Mouse (Mus musculus) kidney, embryonic 16.5 days (tissue): ENCODE results near the gene Maco1. TPM values are rescaled to one million over a fixed set of nuclear protein-coding genes. Genes with fewer than 3 reads are reported as not detected.
"Not testable (repeated sequence)": the region's sequence is repeated elsewhere in the genome, so short reads cannot be mapped to it uniquely, and the experiment has no call there.

ENCODE experiments used
- ATAC-seq: fragments of 200-750 bp; cut with Nextera tagmentation; 2 replicates; pipeline ENCODE4 v1.8.0; 2017; ENCODE audit warnings: moderate TSS enrichment; ENCODE audit not compliant: low FRiP score, low TSS enrichment
- H3K27ac ChIP-seq: fragments of 300-500 bp; sonication (generic); 2 replicates; pipeline ENCODE4 v1.5.1; 2014; ENCODE audit warnings: low read length
- H3K27me3 ChIP-seq: fragments of 300-500 bp; sonication (generic); 2 replicates; pipeline ENCODE4 v1.6.1; 2014; ENCODE audit warnings: low read length, control low read depth, mixed read lengths; ENCODE audit not compliant: insufficient read depth
- H3K36me3 ChIP-seq: fragments of 300-500 bp; sonication (generic); 2 replicates; pipeline ENCODE4 v1.6.1; 2014; ENCODE audit warnings: low read length, control low read depth, mixed read lengths; ENCODE audit not compliant: insufficient read depth
- H3K4me1 ChIP-seq: fragments of 300-500 bp; sonication (generic); 2 replicates; pipeline ENCODE4 v1.6.1; 2014; ENCODE audit warnings: low read length, control low read depth, mixed read lengths; ENCODE audit not compliant: insufficient read depth
- H3K4me2 ChIP-seq: fragments of 300-500 bp; sonication (generic); replicated peaks from 2 replicates; pipeline ENCODE4 v1.6.1; 2014; ENCODE audit warnings: low read depth, low read length
- H3K4me3 ChIP-seq: fragments of 300-500 bp; sonication (generic); 2 replicates; pipeline ENCODE4 v1.5.1; 2014; ENCODE audit warnings: mild to moderate bottlenecking, low read length
- H3K9ac ChIP-seq: fragments of 300-500 bp; sonication (generic); replicated peaks from 2 replicates; pipeline ENCODE4 v1.6.1; 2014; ENCODE audit warnings: low read length
- H3K9me3 ChIP-seq: fragments of 300-500 bp; sonication (generic); 2 replicates; pipeline ENCODE4 v1.6.1; 2016; ENCODE audit warnings: low read length, control low read depth
- WGBS: fragments of 180-500 bp; shearing (Covaris S2); extraction: QIAGEN DNeasy Blood & Tissue Kit; methylation state at CpG from one replicate; pipeline ENCODE4 v1.1.7; 2014; 5-methylcytosine and 5-hydroxymethylcytosine counted together
- polyA plus RNA-seq: library from polyadenylated mRNA; unstranded; fragments of >200 nt; fragmentation: Nextera tagmentation; extraction: Ambion mirVana; gene quantifications from 2 replicates; pipeline ENCODE4 v1.2.1, GENCODE M21; 2015

The Maco1 gene
- polyA plus RNA-seq, 1 experiment from 2014 or later, result 33.1 TPM

GRCm38 (mm10) chr4:134827806-134828205 lies 25.3 kb downstream of the Maco1 start:
- H3K4me3 ChIP-seq, result no peak overlapping the region
- no peak overlapping the region for H3K9ac ChIP-seq
- WGBS, result 88% methylated on average over 11 of the region's 11 CpGs
- no peak overlapping the region for H3K4me2 ChIP-seq
- H3K36me3 ChIP-seq, result peaks cover 35% of the 10 kb centered on the region
- peaks cover 3% of the 10 kb centered on the region; the same call in 1 of the 2 replicates for H3K4me1 ChIP-seq
- no peak overlapping the region for H3K27ac ChIP-seq
- H3K27me3 ChIP-seq, result no peaks in the 10 kb centered on the region
- no peak for ATAC-seq
- no peaks in the 10 kb centered on the region for H3K9me3 ChIP-seq

- Histone ChIP-seq H3K9me3 (no peaks in the 10 kb centered on the region), H3K4me3 (no peak overlapping the region), H3K4me2 (no peak overlapping the region), H3K27me3 (no peaks in the 10 kb centered on the region), H3K36me3 (peaks cover 28% of the 10 kb centered on the region), H3K27ac (no peak overlapping the region), H3K9ac (no peak overlapping the region), H3K4me1 (peaks cover 10% of the 10 kb centered on the region)
- ATAC-seq, result no peak
Measured at GRCm38 (mm10) chr4:134826348-134826747, 26.8 kb downstream of the Maco1 start.

- not testable (repeated sequence) for H3K4me2 ChIP-seq, H3K4me3 ChIP-seq, ATAC-seq, H3K27ac ChIP-seq, H3K9me3 ChIP-seq, H3K9ac ChIP-seq, H3K27me3 ChIP-seq
- 89% methylated on average over 9 of the region's 11 CpGs for WGBS
- peaks cover 24% of the 10 kb centered on the region for H3K36me3 ChIP-seq
- H3K4me1 ChIP-seq, result peaks cover 12% of the 10 kb centered on the region
Measured at GRCm38 (mm10) chr4:134825864-134826263, 27.3 kb downstream of the Maco1 start.

GRCm38 (mm10) chr4:134823560-134823959 lies 29.6 kb downstream of the Maco1 start:
- Histone ChIP-seq H3K9me3 (no peaks in the 10 kb centered on the region), H3K9ac (no peak overlapping the region), H3K4me3 (no peak overlapping the region), H3K36me3 (peaks cover 15% of the 10 kb centered on the region), H3K27me3 (no peaks in the 10 kb centered on the region), H3K27ac (0 out of 2 replicates have a peak overlapping the region, but pooled peaks have one; percentile 35), H3K4me2 (no peak overlapping the region), H3K4me1 (peaks cover 18% of the 10 kb centered on the region)
- ATAC-seq, result no peak
- WGBS, result 40% methylated on average over 2 of the region's 2 CpGs

GRCm38 (mm10) chr4:134821061-134821460 lies 32.1 kb downstream of the Maco1 start:
- Histone ChIP-seq H3K4me1 (peaks cover 18% of the 10 kb centered on the region), H3K27ac (no peak overlapping the region), H3K9me3 (no peaks in the 10 kb centered on the region), H3K4me3 (no peak overlapping the region), H3K27me3 (no peaks in the 10 kb centered on the region), H3K4me2 (0 out of 2 replicates have a peak overlapping the region, but pooled peaks have one; percentile 3), H3K36me3 (peaks cover 2% of the 10 kb centered on the region), H3K9ac (no peak overlapping the region)
- ATAC-seq, result no peak
- WGBS, result 68% methylated on average over 1 of the region's 1 CpGs

GRCm38 (mm10) chr4:134817706-134818105 lies 35.4 kb downstream of the Maco1 start:
- WGBS, result 74% methylated on average over 4 of the region's 4 CpGs
- Histone ChIP-seq H3K27ac (no peak overlapping the region), H3K4me2 (no peak overlapping the region), H3K4me1 (peaks cover 15% of the 10 kb centered on the region), H3K36me3 (no peaks in the 10 kb centered on the region; the same call in 1 of the 2 replicates), H3K4me3 (no peak overlapping the region), H3K9ac (no peak overlapping the region), H3K9me3 (no peaks in the 10 kb centered on the region), H3K27me3 (no peaks in the 10 kb centered on the region)
- no peak for ATAC-seq

- H3K4me3 ChIP-seq, result no peak overlapping the region
- no peak overlapping the region for H3K27ac ChIP-seq
- no peak overlapping the region for H3K4me2 ChIP-seq
- no peaks in the 10 kb centered on the region for H3K9me3 ChIP-seq
- no peaks in the 10 kb centered on the region for H3K27me3 ChIP-seq
- no peak for ATAC-seq
- H3K9ac ChIP-seq, result no peak overlapping the region
- H3K4me1 ChIP-seq, result no peaks in the 10 kb centered on the region
- peaks cover 20% of the 10 kb centered on the region for H3K36me3 ChIP-seq
- WGBS, result 86% methylated on average over 4 of the region's 4 CpGs
Measured at GRCm38 (mm10) chr4:134814229-134814571, 38.9 kb downstream of the Maco1 start.

- Histone ChIP-seq H3K4me3 (no peak overlapping the region), H3K27ac (no peak overlapping the region), H3K4me1 (no peaks in the 10 kb centered on the region), H3K36me3 (peaks cover 25% of the 10 kb centered on the region), H3K9me3 (no peaks in the 10 kb centered on the region), H3K9ac (no peak overlapping the region), H3K27me3 (no peaks in the 10 kb centered on the region), H3K4me2 (no peak overlapping the region)
- 91% methylated on average over 17 of the region's 17 CpGs for WGBS
- no peak for ATAC-seq
Measured at GRCm38 (mm10) chr4:134813406-134814228, 39.5 kb downstream of the Maco1 start.

- no peak overlapping the region for H3K4me2 ChIP-seq
- no peaks in the 10 kb centered on the region for H3K9me3 ChIP-seq
- 68% methylated on average over 5 of the region's 5 CpGs for WGBS
- H3K27me3 ChIP-seq, result no peaks in the 10 kb centered on the region
- no peak overlapping the region for H3K9ac ChIP-seq
- H3K36me3 ChIP-seq, result peaks cover 43% of the 10 kb centered on the region
- no peak for ATAC-seq
- peaks cover 10% of the 10 kb centered on the region for H3K4me1 ChIP-seq
- H3K4me3 ChIP-seq, result no peak overlapping the region
- H3K27ac ChIP-seq, result no peak overlapping the region
Measured at GRCm38 (mm10) chr4:134804765-134805164, 48.4 kb downstream of the Maco1 start.

GRCm38 (mm10) chr4:134802765-134803164 lies 50.4 kb downstream of the Maco1 start:
- Histone ChIP-seq H3K27me3 (no peaks in the 10 kb centered on the region), H3K27ac (no peak overlapping the region), H3K4me2 (no peak overlapping the region), H3K4me3 (no peak overlapping the region), H3K4me1 (peaks cover 10% of the 10 kb centered on the region), H3K9me3 (no peaks in the 10 kb centered on the region), H3K9ac (no peak overlapping the region), H3K36me3 (peaks cover 29% of the 10 kb centered on the region)
- no peak for ATAC-seq
- WGBS, result 92% methylated on average over 3 of the region's 3 CpGs
